Mouse (Mus musculus): ENCODE results near the gene Fam110a. TPM values are rescaled to one million over a fixed set of nuclear protein-coding genes. Genes with fewer than 3 reads are reported as not detected.

Gene Fam110a
- polyA plus RNA-seq, 1 experiment = 8.9 TPM

DNA sequence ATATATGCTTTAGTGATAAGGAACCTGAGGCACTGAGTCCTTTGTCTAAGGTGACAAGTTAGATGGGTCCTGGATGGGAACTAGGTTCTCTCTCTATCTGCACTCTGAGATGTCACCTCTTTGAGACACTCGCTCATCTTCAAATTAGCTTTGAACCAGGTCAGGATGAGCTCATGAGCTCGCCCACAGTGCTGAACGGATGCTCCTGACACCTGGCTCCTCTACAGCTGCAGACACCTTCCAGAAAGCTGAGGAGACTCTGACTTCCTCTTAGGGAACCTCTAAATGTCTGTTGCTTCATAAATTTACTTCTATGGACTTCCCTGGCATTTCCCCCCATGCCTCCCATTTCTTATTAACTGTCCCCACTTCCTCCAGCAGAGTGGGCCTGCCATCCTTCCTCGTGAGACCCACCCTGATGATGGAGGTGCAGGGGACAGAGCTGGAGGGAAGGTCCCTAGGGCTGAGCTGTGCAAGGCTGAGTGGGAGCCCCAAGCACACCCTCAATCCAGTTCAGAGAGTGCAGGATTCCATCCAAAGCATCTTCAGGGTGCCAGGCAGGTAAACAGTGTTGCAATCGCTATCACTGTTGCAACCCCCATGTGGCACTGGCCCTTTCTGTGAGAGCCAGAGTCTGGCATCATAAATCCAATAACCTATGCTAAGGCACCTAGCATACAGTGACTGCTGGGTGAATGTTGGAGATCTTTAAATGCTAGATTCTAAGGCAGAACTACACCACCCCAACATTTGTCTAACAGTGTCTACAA, 40.2 kb downstream of the Fam110a start:
- H3K27me3 ChIP-seq (ENCODE audit: control insufficient read depth, insufficient read depth, low read length) = no peaks in the 10 kb centered on the region
- TF ChIP-seq POLR2A (IDR thresholded peaks at IDR 0.05; ENCODE audit: borderline replicate concordance, insufficient read depth, low read length) = no peak
- no peak for TF ChIP-seq CTCF (IDR thresholded peaks at IDR 0.05; ENCODE audit: borderline replicate concordance, insufficient read depth, low read depth, low read length)
- no peak for DNase-seq
- peaks cover 8% of the 10 kb centered on the region; the same call in 1 of the 2 replicates for H3K4me1 ChIP-seq (ENCODE audit: control insufficient read depth, insufficient read depth, low read length)
- no peak overlapping the region for H3K4me3 ChIP-seq (replicated peaks; ENCODE audit: insufficient read depth, low read depth, low read length)
- H3K27ac ChIP-seq (ENCODE audit: insufficient read depth, low read length) = no peak overlapping the region
- WGBS = 89% methylated on average over 5 of the region's 5 CpGs

DNA sequence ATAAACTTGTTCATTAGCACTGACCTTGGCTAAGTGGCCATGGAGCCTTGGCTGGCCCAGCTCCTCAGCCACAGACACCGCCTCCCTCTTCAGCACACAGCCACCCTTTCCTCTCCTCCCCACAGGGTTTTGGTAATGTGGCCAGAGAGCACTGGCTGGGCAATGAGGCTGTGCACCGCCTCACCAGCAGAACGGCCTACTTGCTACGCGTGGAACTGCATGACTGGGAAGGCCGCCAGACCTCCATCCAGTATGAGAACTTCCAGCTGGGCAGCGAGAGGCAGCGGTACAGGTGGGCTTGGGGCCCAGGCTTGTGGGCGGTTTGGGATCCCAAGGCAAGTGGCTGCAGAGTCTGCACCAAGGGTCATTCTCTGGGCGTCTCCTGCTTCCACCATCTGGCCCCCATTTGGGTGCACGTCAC, 41.2 kb downstream of the Fam110a start:
- TF ChIP-seq POLR2A (IDR thresholded peaks at IDR 0.05; ENCODE audit: borderline replicate concordance, insufficient read depth, low read length) (no peak), CTCF (IDR thresholded peaks at IDR 0.05; ENCODE audit: borderline replicate concordance, insufficient read depth, low read depth, low read length) (no peak)
- no peaks in the 10 kb centered on the region for H3K27me3 ChIP-seq (ENCODE audit: control insufficient read depth, insufficient read depth, low read length)
- H3K27ac ChIP-seq (ENCODE audit: insufficient read depth, low read length) = no peak overlapping the region
- peaks cover 8% of the 10 kb centered on the region; the same call in 1 of the 2 replicates for H3K4me1 ChIP-seq (ENCODE audit: control insufficient read depth, insufficient read depth, low read length)
- no peak overlapping the region for H3K4me3 ChIP-seq (replicated peaks; ENCODE audit: insufficient read depth, low read depth, low read length)
- DNase-seq = peak; percentile 61 to 62
- 8% methylated on average over 11 of the region's 11 CpGs for WGBS

DNA sequence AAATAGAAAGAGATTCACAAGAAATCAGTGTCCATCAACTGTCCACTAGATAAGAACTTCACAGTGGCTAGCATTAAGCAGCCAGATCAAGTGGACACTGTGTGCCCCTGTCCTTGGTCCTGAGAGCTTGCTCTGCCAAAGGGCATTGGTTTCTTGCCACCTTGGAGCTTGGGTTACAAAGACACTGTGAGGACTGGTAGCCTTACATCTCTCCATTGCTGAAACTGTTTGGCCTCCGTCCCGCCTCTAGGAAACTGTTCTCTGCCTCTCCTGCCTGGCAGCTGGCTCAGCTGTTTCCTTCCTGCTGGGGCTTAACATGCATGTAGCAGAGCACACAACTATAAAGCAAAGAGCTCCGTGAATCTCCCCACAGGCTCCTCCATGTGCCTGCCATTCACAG, 42.1 kb downstream of the Fam110a start:
- no peak for DNase-seq
- Histone ChIP-seq H3K27me3 (ENCODE audit: control insufficient read depth, insufficient read depth, low read length) (no peaks in the 10 kb centered on the region), H3K4me1 (ENCODE audit: control insufficient read depth, insufficient read depth, low read length) (peaks cover 8% of the 10 kb centered on the region; the same call in 1 of the 2 replicates), H3K27ac (ENCODE audit: insufficient read depth, low read length) (no peak overlapping the region), H3K4me3 (replicated peaks; ENCODE audit: insufficient read depth, low read depth, low read length) (no peak overlapping the region)
- no peak for TF ChIP-seq CTCF (IDR thresholded peaks at IDR 0.05; ENCODE audit: borderline replicate concordance, insufficient read depth, low read depth, low read length)
- no peak for TF ChIP-seq POLR2A (IDR thresholded peaks at IDR 0.05; ENCODE audit: borderline replicate concordance, insufficient read depth, low read length)
- 61% methylated on average over 3 of the region's 3 CpGs for WGBS

DNA sequence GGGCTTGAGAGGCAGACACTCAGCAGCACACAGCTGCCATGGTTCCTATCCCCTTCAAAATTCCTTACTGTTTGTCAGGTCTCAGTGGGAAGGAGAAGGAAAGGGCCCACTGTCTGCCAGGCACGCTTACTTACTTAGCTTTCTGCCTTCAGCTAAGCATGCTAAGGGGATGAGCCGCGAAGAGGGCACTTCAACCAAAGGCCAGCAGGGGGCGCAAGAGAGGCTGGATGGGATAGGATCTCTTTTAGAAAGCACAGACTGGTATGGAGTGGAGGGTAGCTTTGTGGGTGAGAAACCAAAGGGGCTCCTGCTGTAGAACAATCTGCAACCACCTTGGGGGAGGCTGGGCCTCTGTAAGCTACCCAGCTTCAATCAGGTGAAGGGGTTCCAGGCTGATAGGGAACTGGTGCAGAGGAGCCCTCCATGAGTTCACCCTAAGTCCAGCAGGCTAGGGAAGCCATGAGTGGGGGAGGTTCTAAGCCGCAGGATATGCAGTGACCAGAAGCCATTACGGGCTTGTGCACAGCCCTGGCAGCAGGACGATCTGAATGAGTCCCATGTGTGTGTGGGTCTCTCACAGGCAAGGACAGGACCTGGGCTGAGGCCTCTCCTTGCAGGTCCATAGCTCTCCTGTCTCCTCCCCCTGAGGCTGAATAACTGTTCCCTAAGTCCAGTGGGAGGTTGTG, 49.5 kb downstream of the Fam110a start:
- H3K4me1 ChIP-seq (ENCODE audit: control insufficient read depth, insufficient read depth, low read length) = no peaks in the 10 kb centered on the region
- TF ChIP-seq POLR2A (IDR thresholded peaks at IDR 0.05; ENCODE audit: borderline replicate concordance, insufficient read depth, low read length) (no peak), CTCF (IDR thresholded peaks at IDR 0.05; ENCODE audit: borderline replicate concordance, insufficient read depth, low read depth, low read length) (peak; percentile 86)
- 38% methylated on average over 7 of the region's 7 CpGs for WGBS

DNA sequence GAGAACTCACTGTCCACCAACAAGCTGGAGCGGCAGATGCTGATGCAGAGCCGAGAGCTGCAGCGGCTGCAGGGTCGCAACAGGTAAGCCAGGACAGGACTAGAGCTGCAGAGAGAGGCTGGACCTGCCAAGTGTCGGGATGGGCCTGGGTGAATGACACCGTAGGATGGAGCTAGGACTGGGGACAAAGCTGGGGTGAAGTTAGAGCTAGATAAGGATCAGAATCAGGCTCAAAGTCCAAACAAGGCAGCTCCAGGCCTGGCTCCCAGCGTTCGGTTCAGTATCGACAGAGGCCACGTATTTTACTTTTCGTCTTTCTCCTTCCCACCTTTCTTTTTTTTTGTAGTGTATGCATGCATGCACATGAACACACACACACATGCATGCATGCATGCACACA, 52.9 kb downstream of the Fam110a start:
- Histone ChIP-seq H3K4me1 (ENCODE audit: control insufficient read depth, insufficient read depth, low read length) (no peaks in the 10 kb centered on the region), H3K27me3 (ENCODE audit: control insufficient read depth, insufficient read depth, low read length) (no peaks in the 10 kb centered on the region), H3K4me3 (replicated peaks; ENCODE audit: insufficient read depth, low read depth, low read length) (no peak overlapping the region), H3K27ac (ENCODE audit: insufficient read depth, low read length) (no peak overlapping the region)
- 98% methylated on average over 11 of the region's 11 CpGs for WGBS
- DNase-seq = no peak
- TF ChIP-seq CTCF (IDR thresholded peaks at IDR 0.05; ENCODE audit: borderline replicate concordance, insufficient read depth, low read depth, low read length) = no peak
- no peak for TF ChIP-seq POLR2A (IDR thresholded peaks at IDR 0.05; ENCODE audit: borderline replicate concordance, insufficient read depth, low read length)

More for the DNA sequence above, 49.5 kb downstream of the Fam110a start:
- H3K27ac ChIP-seq (ENCODE audit: insufficient read depth, low read length) = no peak overlapping the region
- H3K27me3 ChIP-seq (ENCODE audit: control insufficient read depth, insufficient read depth, low read length) = no peaks in the 10 kb centered on the region
- DNase-seq = peak; percentile 60 to 84
- H3K4me3 ChIP-seq (replicated peaks; ENCODE audit: insufficient read depth, low read depth, low read length) = no peak overlapping the region

DNA sequence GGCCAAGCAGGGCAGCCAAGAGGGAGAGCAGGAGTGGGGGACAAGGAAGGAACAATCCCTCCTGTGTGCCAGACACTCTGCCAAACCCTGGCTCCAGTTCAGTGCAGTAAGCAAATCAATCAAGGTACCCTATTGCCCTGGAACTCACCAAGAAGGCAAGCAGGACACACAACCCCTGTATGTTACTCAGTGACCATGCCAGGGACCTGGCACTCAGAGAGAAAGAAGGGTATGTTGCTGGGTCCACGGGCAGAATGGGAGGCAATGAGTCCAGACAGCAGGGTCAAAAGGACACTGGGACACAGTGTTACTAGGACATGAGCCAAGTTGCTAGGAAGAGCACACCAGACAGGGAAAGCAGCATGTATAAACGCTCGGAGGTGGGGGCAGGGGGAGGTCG, 54.3 kb downstream of the Fam110a start:
- H3K4me3 ChIP-seq (replicated peaks; ENCODE audit: insufficient read depth, low read depth, low read length) = no peak overlapping the region
- H3K27ac ChIP-seq (ENCODE audit: insufficient read depth, low read length) = no peak overlapping the region
- no peaks in the 10 kb centered on the region for H3K27me3 ChIP-seq (ENCODE audit: control insufficient read depth, insufficient read depth, low read length)
- no peaks in the 10 kb centered on the region for H3K4me1 ChIP-seq (ENCODE audit: control insufficient read depth, insufficient read depth, low read length)
- 21% methylated on average over 4 of the region's 4 CpGs for WGBS
- DNase-seq = no peak
- TF ChIP-seq POLR2A (IDR thresholded peaks at IDR 0.05; ENCODE audit: borderline replicate concordance, insufficient read depth, low read length) = no peak
- TF ChIP-seq CTCF (IDR thresholded peaks at IDR 0.05; ENCODE audit: borderline replicate concordance, insufficient read depth, low read depth, low read length) = no peak

DNA sequence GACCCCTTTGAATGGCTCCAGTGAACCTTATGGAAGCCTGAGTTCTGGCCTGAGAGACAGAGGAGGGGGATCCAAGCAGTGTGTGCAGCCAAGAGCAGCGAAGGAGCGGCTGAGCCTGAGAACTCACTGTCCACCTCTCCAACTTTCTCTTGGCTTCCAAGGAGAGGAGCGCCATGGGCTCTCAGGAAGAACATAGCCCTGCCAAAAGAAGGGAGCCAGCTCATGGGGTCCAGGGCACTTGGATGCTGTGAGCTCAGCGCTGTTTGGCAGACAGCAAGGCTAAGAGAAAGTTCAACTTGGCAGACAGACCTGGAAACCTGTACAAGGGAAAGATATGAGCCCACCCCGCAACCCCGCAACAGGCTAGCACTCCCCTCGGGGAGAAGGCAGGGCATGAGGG, 55.7 kb downstream of the Fam110a start:
- no peaks in the 10 kb centered on the region for H3K4me1 ChIP-seq (ENCODE audit: control insufficient read depth, insufficient read depth, low read length)
- TF ChIP-seq CTCF (IDR thresholded peaks at IDR 0.05; ENCODE audit: borderline replicate concordance, insufficient read depth, low read depth, low read length) (no peak), POLR2A (IDR thresholded peaks at IDR 0.05; ENCODE audit: borderline replicate concordance, insufficient read depth, low read length) (no peak)
- H3K27me3 ChIP-seq (ENCODE audit: control insufficient read depth, insufficient read depth, low read length) = no peaks in the 10 kb centered on the region
- no peak overlapping the region for H3K4me3 ChIP-seq (replicated peaks; ENCODE audit: insufficient read depth, low read depth, low read length)
- peak in 1 of 2 experiments; percentile 20 for DNase-seq
- H3K27ac ChIP-seq (ENCODE audit: insufficient read depth, low read length) = no peak overlapping the region
- 19% methylated on average over 7 of the region's 7 CpGs for WGBS

DNA sequence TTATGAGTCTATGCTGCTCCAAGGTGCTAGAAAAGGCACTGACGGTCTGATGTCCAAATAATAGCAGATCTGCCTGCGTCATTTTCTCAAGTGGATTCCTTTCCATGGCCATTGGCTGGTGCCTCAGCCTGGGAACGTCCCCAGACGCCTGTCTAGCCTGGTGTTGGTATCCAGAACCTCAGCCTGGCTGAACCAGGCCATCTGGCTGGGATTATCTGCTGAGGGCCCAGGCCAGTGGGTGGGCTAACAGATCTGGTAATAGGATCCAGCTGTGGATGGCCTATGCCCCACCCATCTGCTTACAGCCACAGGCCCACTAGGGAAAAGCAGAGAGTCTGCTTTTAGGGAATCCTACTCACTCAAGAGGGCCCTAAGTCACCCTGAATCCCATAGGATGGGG, 58.4 kb downstream of the Fam110a start:
- 63% methylated on average over 4 of the region's 4 CpGs for WGBS
- TF ChIP-seq POLR2A (IDR thresholded peaks at IDR 0.05; ENCODE audit: borderline replicate concordance, insufficient read depth, low read length) (no peak), CTCF (IDR thresholded peaks at IDR 0.05; ENCODE audit: borderline replicate concordance, insufficient read depth, low read depth, low read length) (no peak)
- Histone ChIP-seq H3K27ac (ENCODE audit: insufficient read depth, low read length) (no peak overlapping the region), H3K4me3 (replicated peaks; ENCODE audit: insufficient read depth, low read depth, low read length) (no peak overlapping the region), H3K27me3 (ENCODE audit: control insufficient read depth, insufficient read depth, low read length) (no peaks in the 10 kb centered on the region), H3K4me1 (ENCODE audit: control insufficient read depth, insufficient read depth, low read length) (no peaks in the 10 kb centered on the region)
- DNase-seq = no peak

Measured in cerebellum, adult 2 months (tissue).